In the genomic region with DNA sequence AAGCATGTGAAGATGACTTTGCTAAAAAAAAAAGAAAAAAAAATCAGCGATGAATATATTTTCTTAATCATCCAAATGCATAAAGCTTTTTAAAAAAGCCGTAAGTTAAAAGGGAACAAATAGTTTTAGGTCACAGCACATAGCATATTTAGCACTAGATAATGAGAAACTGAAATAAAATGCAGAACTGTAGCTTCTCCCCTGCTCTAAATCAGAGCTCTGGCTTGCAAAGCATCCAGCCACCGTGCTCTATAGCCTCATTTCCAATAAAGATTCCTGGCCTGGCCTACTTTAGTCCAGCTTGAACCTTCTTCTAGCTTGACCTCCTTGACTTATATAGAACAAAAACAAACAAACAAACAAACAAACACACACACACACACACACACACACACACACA, we compare ENCODE assay signal across 16 mouse cellular contexts.
"Had no signal": no experiment of that assay in that cellular context is flagged by ENCODE, and none has a peak within 500 bp of the region (broad histone marks: within the 10 kb centered on the region; RNA-seq: fewer than 3 reads in every experiment).

No protein-coding gene starts in this region.

- H3K9ac ChIP-seq: neural tube, embryonic 13.5 days; neural tube, embryonic 15.5 days; stomach, embryonic 15.5 days had no signal

- H3K4me3 ChIP-seq: neural tube, embryonic 13.5 days; neural tube, embryonic 15.5 days; stomach, embryonic 15.5 days had no signal

- H3K27ac ChIP-seq: neural tube, embryonic 13.5 days; neural tube, embryonic 15.5 days; stomach, embryonic 15.5 days; stomach, postnatal 0 days had no signal

- H3K27me3 ChIP-seq: neural tube, embryonic 13.5 days; neural tube, embryonic 15.5 days; stomach, embryonic 15.5 days had no signal

- DNase-seq: retina, postnatal 1 day; right cerebral cortex, adult 18-20 months; right cerebral cortex, postnatal 14 days; right cerebral cortex, postnatal 25 days; right cerebral cortex, postnatal 4 days; spleen, adult 18-20 months; thymus, adult 18-20 months; thymus, adult 2 months; thymus, postnatal 14 days; thymus, postnatal 25 days; thymus, postnatal 36 days; thymus, postnatal 4 days had no signal

- H3K4me1 ChIP-seq: neural tube, embryonic 13.5 days; neural tube, embryonic 15.5 days; stomach, embryonic 15.5 days had no signal

- H3K9me3 ChIP-seq: neural tube, embryonic 13.5 days; neural tube, embryonic 15.5 days; stomach, embryonic 15.5 days had no signal

- H3K4me2 ChIP-seq: neural tube, embryonic 13.5 days; neural tube, embryonic 15.5 days; stomach, embryonic 15.5 days had no signal

- H3K36me3 ChIP-seq: neural tube, embryonic 13.5 days; neural tube, embryonic 15.5 days; stomach, embryonic 15.5 days had no signal
